Mouse (Mus musculus) hindbrain, embryonic 10.5 days (tissue): ENCODE measurements at regions not wholly inside any gene's neighbourhood (a gene's known extent, or its start where the extent isn't known, plus 50 kb on each side); places are given as distances from the start of the nearest gene placed in this dataset.

ENCODE experiments used
- DNase-seq: peaks from one replicate; pipeline ENCODE4 v3.0.0-alpha.2; 2017; ENCODE audit warnings: low spot score
- H3K27ac ChIP-seq: fragments of 300-500 bp; sonication (generic); 2 replicates; pipeline ENCODE4 v1.5.1; 2016; ENCODE audit warnings: mild to moderate bottlenecking, moderate library complexity
- H3K27me3 ChIP-seq: fragments of 300-500 bp; sonication (generic); 2 replicates; pipeline ENCODE4 v1.6.1; 2016; ENCODE audit warnings: mild to moderate bottlenecking; ENCODE audit not compliant: poor library complexity, insufficient read depth, severe bottlenecking
- H3K36me3 ChIP-seq: fragments of 300-500 bp; sonication (generic); 2 replicates; pipeline ENCODE4 v1.6.1; 2016; ENCODE audit warnings: mild to moderate bottlenecking, moderate library complexity
- H3K4me1 ChIP-seq: fragments of 300-500 bp; sonication (generic); replicated peaks from 2 replicates; pipeline ENCODE4 v1.6.1; 2016; ENCODE audit warnings: mild to moderate bottlenecking
- H3K4me3 ChIP-seq: fragments of 300-500 bp; sonication (generic); 2 replicates; pipeline ENCODE4 v1.5.1; 2016; ENCODE audit warnings: mild to moderate bottlenecking, moderate library complexity
- H3K9me3 ChIP-seq: fragments of 300-500 bp; sonication (generic); 2 replicates; pipeline ENCODE4 v1.6.1; 2016; ENCODE audit warnings: mild to moderate bottlenecking, moderate library complexity
- WGBS: fragments of 180-500 bp; shearing (Covaris S2); methylation state at CpG from one replicate; pipeline ENCODE4 v1.1.7; 2016; 5-methylcytosine and 5-hydroxymethylcytosine counted together

GRCm38 (mm10) chr10:125467503-125467902 is 78.2 kb upstream of the Slc16a7 start:
- DNase-seq: no peak
- H3K36me3 ChIP-seq: no peaks in the 10 kb centered on the region
- WGBS: 86% methylated on average over 5 of the region's 5 CpGs
- H3K27ac ChIP-seq: no peak overlapping the region
- H3K27me3 ChIP-seq: no peaks in the 10 kb centered on the region
- no peak overlapping the region for H3K4me3 ChIP-seq
- H3K9me3 ChIP-seq: no peaks in the 10 kb centered on the region
- no peaks in the 10 kb centered on the region for H3K4me1 ChIP-seq

GRCm38 (mm10) chr10:125488350-125488749 is 99.1 kb upstream of the Slc16a7 start:
- DNase-seq: no peak
- Histone ChIP-seq H3K4me1 (no peaks in the 10 kb centered on the region), H3K9me3 (no peaks in the 10 kb centered on the region), H3K36me3 (no peaks in the 10 kb centered on the region), H3K4me3 (no peak overlapping the region), H3K27me3 (no peaks in the 10 kb centered on the region), H3K27ac (no peak overlapping the region)
- 89% methylated on average over 3 of the region's 3 CpGs for WGBS

GRCm38 (mm10) chr10:125490395-125490794 is 101.1 kb upstream of the Slc16a7 start:
- Histone ChIP-seq H3K9me3 (no peaks in the 10 kb centered on the region), H3K27ac (no peak overlapping the region), H3K36me3 (no peaks in the 10 kb centered on the region), H3K4me1 (no peaks in the 10 kb centered on the region), H3K27me3 (no peaks in the 10 kb centered on the region), H3K4me3 (no peak overlapping the region)
- no peak for DNase-seq
- WGBS: 70% methylated on average over 4 of the region's 4 CpGs

GRCm38 (mm10) chr10:125494489-125494888 is 105.2 kb upstream of the Slc16a7 start:
- WGBS: 74% methylated on average over 4 of the region's 4 CpGs
- Histone ChIP-seq H3K4me1 (no peaks in the 10 kb centered on the region), H3K36me3 (no peaks in the 10 kb centered on the region), H3K27ac (no peak overlapping the region), H3K4me3 (no peak overlapping the region), H3K9me3 (no peaks in the 10 kb centered on the region), H3K27me3 (no peaks in the 10 kb centered on the region)
- DNase-seq: no peak

GRCm38 (mm10) chr10:125498347-125498746 is 109.1 kb upstream of the Slc16a7 start:
- Histone ChIP-seq H3K27ac (no peak overlapping the region), H3K4me1 (no peaks in the 10 kb centered on the region), H3K9me3 (no peaks in the 10 kb centered on the region), H3K4me3 (no peak overlapping the region), H3K36me3 (no peaks in the 10 kb centered on the region), H3K27me3 (no peaks in the 10 kb centered on the region)
- 35% methylated on average over 1 of the region's 1 CpGs for WGBS
- DNase-seq: no peak

DNA sequence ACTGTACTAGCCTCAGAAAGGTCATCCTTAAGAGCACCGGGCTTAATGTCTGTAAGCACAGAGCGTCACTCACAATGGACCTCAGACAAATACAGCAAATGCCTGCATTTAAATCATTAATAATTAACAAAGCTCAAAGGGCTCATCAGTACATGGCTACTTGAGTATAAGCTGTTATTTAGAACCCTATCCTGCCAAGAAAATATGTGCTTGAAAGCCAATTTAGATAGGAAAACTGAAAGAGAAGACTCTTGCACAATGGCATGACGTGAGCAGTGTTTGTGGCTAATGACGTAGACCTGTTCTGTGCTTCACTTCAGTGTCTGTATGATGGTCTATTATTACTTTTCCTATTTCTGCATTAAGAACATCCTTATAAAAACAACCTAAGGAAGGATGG is 111.1 kb upstream of the Slc16a7 start:
- Histone ChIP-seq H3K27ac (no peak overlapping the region), H3K4me3 (no peak overlapping the region), H3K36me3 (no peaks in the 10 kb centered on the region), H3K4me1 (no peaks in the 10 kb centered on the region), H3K9me3 (no peaks in the 10 kb centered on the region), H3K27me3 (no peaks in the 10 kb centered on the region)
- DNase-seq: no peak
- WGBS: 87% methylated on average over 4 of the region's 4 CpGs

DNA sequence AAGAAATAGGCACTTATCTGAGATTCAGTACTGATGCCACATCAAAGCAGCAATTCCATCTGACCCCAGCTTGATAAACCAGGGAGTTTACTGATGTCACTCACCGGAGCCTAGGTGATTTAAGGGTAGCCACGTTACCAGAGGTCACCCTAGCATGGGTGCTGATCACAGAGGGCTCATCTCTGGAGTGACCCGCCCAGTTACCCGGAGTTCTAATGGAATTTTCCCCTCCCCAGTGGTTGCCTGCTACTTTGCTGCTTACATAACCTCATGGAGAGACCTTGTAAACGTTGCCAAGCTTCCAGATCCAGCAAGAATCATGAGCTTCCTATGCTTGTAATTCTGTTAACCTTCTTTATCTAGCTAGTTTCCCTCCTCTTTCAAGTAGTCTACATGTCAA is 125.8 kb upstream of the Slc16a7 start:
- Histone ChIP-seq H3K4me3 (no peak overlapping the region), H3K9me3 (no peaks in the 10 kb centered on the region), H3K27ac (no peak overlapping the region), H3K4me1 (no peaks in the 10 kb centered on the region), H3K27me3 (no peaks in the 10 kb centered on the region), H3K36me3 (no peaks in the 10 kb centered on the region)
- WGBS: 77% methylated on average over 5 of the region's 5 CpGs
- no peak for DNase-seq

GRCm38 (mm10) chr10:125530876-125531275 is 141.6 kb upstream of the Slc16a7 start:
- H3K4me1 ChIP-seq: no peaks in the 10 kb centered on the region
- DNase-seq: no peak
- 90% methylated on average over 6 of the region's 6 CpGs for WGBS
- H3K27me3 ChIP-seq: no peaks in the 10 kb centered on the region
- no peaks in the 10 kb centered on the region for H3K36me3 ChIP-seq
- H3K9me3 ChIP-seq: no peaks in the 10 kb centered on the region
- no peak overlapping the region for H3K27ac ChIP-seq
- H3K4me3 ChIP-seq: no peak overlapping the region

GRCm38 (mm10) chr10:125538316-125538715 is 149.1 kb upstream of the Slc16a7 start:
- no peaks in the 10 kb centered on the region for H3K9me3 ChIP-seq
- H3K27me3 ChIP-seq: no peaks in the 10 kb centered on the region
- H3K4me1 ChIP-seq: no peaks in the 10 kb centered on the region
- no peak overlapping the region for H3K27ac ChIP-seq
- WGBS: 53% methylated on average over 1 of the region's 1 CpGs
- no peaks in the 10 kb centered on the region for H3K36me3 ChIP-seq
- H3K4me3 ChIP-seq: no peak overlapping the region
- DNase-seq: no peak

DNA sequence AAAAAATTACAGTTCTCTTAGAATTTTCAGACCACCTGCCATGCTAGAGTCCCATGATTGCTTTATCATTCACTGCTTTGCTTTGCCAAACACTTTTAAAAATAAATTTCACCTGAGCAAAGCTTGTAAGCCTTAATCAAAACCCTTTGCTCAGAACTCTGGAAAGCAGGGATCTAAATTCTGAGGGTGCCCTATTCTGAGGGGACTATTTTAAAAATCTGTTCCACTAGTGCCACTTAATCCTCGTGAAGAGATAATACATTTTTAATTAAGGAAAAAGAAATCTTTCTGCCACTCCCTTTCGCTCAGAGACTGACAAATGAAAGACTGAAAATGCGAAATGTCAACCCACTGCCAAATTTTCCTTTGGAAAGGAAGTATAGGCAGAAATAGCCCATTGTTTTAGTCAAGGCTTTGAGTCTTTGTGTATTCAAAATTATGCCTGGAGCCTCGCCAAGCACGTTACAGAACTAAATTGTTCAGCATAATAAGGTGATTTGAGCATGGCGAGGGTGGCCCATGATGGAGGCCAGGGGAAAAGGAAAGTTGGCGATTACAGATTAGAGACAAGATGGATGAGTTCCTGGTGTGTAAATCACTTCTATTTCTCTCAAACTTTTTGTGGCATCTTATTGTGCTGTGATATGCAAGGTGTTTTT is 197.4 kb upstream of the Slc16a7 start:
- Histone ChIP-seq H3K4me1 (no peaks in the 10 kb centered on the region), H3K27me3 (no peaks in the 10 kb centered on the region), H3K36me3 (no peaks in the 10 kb centered on the region), H3K9me3 (no peaks in the 10 kb centered on the region), H3K27ac (no peak overlapping the region), H3K4me3 (no peak overlapping the region)
- no peak for DNase-seq
- WGBS: 79% methylated on average over 7 of the region's 7 CpGs

GRCm38 (mm10) chr10:125593006-125593405 is 203.7 kb upstream of the Slc16a7 start:
- Histone ChIP-seq H3K4me1 (no peaks in the 10 kb centered on the region), H3K36me3 (no peaks in the 10 kb centered on the region), H3K4me3 (no peak overlapping the region), H3K9me3 (no peaks in the 10 kb centered on the region), H3K27me3 (no peaks in the 10 kb centered on the region), H3K27ac (no peak overlapping the region)
- DNase-seq: no peak
- WGBS: 89% methylated on average over 5 of the region's 5 CpGs

DNA sequence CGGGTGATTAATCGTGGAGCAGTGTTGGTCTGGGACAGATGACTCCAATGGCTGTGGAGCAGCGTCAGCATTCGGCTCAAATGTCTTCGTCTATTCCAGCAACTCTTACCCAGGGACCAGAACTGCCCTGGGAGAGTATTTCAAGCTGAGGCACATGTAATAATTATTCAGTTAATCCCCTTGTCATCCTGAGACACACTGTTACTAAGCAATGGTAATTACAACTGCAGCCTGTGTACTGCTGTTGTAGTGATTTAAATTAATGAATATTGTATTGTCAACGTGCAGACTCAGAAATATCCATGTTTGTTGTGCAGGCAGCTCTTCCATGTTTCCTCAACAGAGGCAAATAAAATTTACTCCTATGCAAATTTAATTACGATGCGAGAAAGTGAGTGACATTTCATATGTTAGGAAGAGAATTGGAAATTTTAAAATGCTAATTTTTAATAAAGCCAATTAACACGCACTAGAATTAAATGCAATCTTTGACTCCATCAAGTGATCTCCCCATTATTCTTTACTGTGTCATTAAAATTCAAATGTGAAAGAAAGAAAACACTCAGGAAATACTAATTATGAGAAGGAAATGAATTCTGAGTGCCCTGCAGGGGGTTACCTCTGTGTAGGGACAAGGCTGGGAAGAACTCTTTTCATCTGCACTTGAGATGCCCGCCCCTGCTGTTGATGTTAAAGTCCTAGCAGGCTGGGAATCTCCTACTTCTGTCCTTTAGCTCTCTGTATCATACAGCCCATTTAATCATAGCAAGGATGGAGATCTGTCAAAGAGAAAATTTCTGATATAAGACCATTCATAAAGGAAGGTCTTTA is 218.7 kb upstream of the Slc16a7 start:
- Histone ChIP-seq H3K4me3 (no peak overlapping the region), H3K9me3 (no peaks in the 10 kb centered on the region), H3K27me3 (no peaks in the 10 kb centered on the region), H3K27ac (no peak overlapping the region), H3K36me3 (no peaks in the 10 kb centered on the region), H3K4me1 (no peaks in the 10 kb centered on the region)
- 76% methylated on average over 10 of the region's 10 CpGs for WGBS
- no peak for DNase-seq

- Histone ChIP-seq H3K9me3 (no peaks in the 10 kb centered on the region), H3K27me3 (no peaks in the 10 kb centered on the region), H3K4me1 (no peaks in the 10 kb centered on the region), H3K4me3 (no peak overlapping the region), H3K27ac (no peak overlapping the region), H3K36me3 (no peaks in the 10 kb centered on the region)
- 84% methylated on average over 5 of the region's 5 CpGs for WGBS
- DNase-seq: no peak
Observed at GRCm38 (mm10) chr10:125610353-125610752, 221.1 kb upstream of the Slc16a7 start.
